ENCODE assay signal across 22 mouse cellular contexts in genomic region chr4:138210116-138210515, GRCm38 (mm10). TPM values are rescaled to one million over a fixed set of nuclear protein-coding genes. Genes with fewer than 3 reads are reported as not detected.
DNase-seq lines count a peak whose midpoint lies in the region; TF ChIP-seq lines count a peak whose summit lies in the region.
"Had no signal": no experiment of that assay in that cellular context is flagged by ENCODE, and none has a peak within 500 bp of the region (broad histone marks: within the 10 kb centered on the region; RNA-seq: fewer than 3 reads in every experiment).

No protein-coding gene starts in this region.

- H3K4me1 ChIP-seq in spleen, adult 2 months (ENCODE audit: control insufficient read depth, insufficient read depth, insufficient read length), result no peaks in the 10 kb centered on the region
- H3K4me1 ChIP-seq: forebrain, embryonic 10.5 days; forebrain, embryonic 13.5 days; heart, embryonic 12.5 days; heart, embryonic 15.5 days; hindbrain, embryonic 10.5 days had no signal

- no peak for TF ChIP-seq CTCF in spleen, adult 2 months (IDR thresholded peaks at IDR 0.05; ENCODE audit: extremely low read depth, insufficient read depth, insufficient read length, insufficient replicate concordance)

- no peak for DNase-seq in spleen, adult 2 months (ENCODE audit: low read depth in 1 of 2, low spot score in 2 of 2)
- DNase-seq in spleen, adult 12 weeks (ENCODE audit: low spot score), result no peak
- DNase-seq in adrenal gland, postnatal 10 days, result peak; percentile 59
- peak; percentile 72 to 79 for DNase-seq in adrenal gland, postnatal 36 days
- no peak for DNase-seq in frontal cortex, postnatal 25 days (ENCODE audit: low spot score in 2 of 2)
- DNase-seq in layer of hippocampus, adult 11-12 months (ENCODE audit: low spot score), result no peak
- DNase-seq: cerebellum, adult 18-20 months; cerebellum, adult 9-10 months; cerebellum, postnatal 14 days; gastrocnemius, adult 2 months; gastrocnemius, postnatal 14 days; heart, adult 11 months; heart, postnatal 10 days; heart, postnatal 36 days had no signal

- no peaks in the 10 kb centered on the region for H3K27me3 ChIP-seq in spleen, adult 2 months (ENCODE audit: control insufficient read depth, insufficient read depth, low read length)
- H3K27me3 ChIP-seq: forebrain, embryonic 13.5 days; heart, embryonic 12.5 days; heart, embryonic 15.5 days; hindbrain, embryonic 13.5 days had no signal

- TF ChIP-seq POLR2A in spleen, adult 2 months (IDR thresholded peaks at IDR 0.05; ENCODE audit: low read depth, low read length), result no peak

- H3K4me3 ChIP-seq in spleen, adult 2 months (ENCODE audit: extremely low read depth, insufficient read depth, insufficient read length), result no peak overlapping the region
- H3K4me3 ChIP-seq: forebrain, embryonic 10.5 days; forebrain, embryonic 13.5 days; gastrocnemius, adult 2 months; heart, embryonic 12.5 days; heart, embryonic 15.5 days; hindbrain, embryonic 10.5 days; hindbrain, embryonic 13.5 days had no signal

- WGBS in spleen, adult 2 months, result 90% methylated on average over 5 of the region's 5 CpGs

- 0 out of 2 replicates have a peak overlapping the region, but pooled peaks have one; percentile 35 for H3K27ac ChIP-seq in spleen, adult 2 months (ENCODE audit: insufficient read depth, low read length)
- H3K27ac ChIP-seq: forebrain, embryonic 10.5 days; forebrain, embryonic 13.5 days; gastrocnemius, adult 2 months; heart, embryonic 15.5 days; hindbrain, embryonic 10.5 days; hindbrain, postnatal 0 days had no signal

- H3K36me3 ChIP-seq in spleen, adult 2 months (ENCODE audit: control insufficient read depth, insufficient read depth, low read length), result peaks cover 19% of the 10 kb centered on the region

RNA-seq across cellular contexts. Expression of gene Hp1bp3, which starts 6.0 kb away (rescaled TPM):
- 33.5 and 34.2 TPM in 2 replicates for polyA plus RNA-seq in spleen, adult 2 months (2012; rRNA removed)
- 100 to 1,000 TPM; 153 to 170 TPM for total RNA-seq in adrenal gland, postnatal 10 days (2021)
- total RNA-seq in adrenal gland, postnatal 36 days (2021), result 100 to 1,000 TPM; 192 to 251 TPM

RNA-seq across cellular contexts. Expression of gene Sh2d5, which starts 40.1 kb away (rescaled TPM):
- polyA plus RNA-seq in spleen, adult 2 months (2012; rRNA removed), result 1.4 and 1.5 TPM in 2 replicates
- 1 to 10 TPM; 1.2 to 1.6 TPM for total RNA-seq in adrenal gland, postnatal 10 days (2021)
- 1 to 10 TPM in 1 of 2 experiments, under 1 TPM in 1; 0.92 to 2.9 TPM for total RNA-seq in adrenal gland, postnatal 36 days (2021)
- total RNA-seq: gastrocnemius, postnatal 14 days; heart, postnatal 36 days had no signal

RNA-seq across cellular contexts. Expression of gene Kif17, which starts 40.1 kb away (rescaled TPM):
- 0.28 and 0.38 TPM in 2 replicates for polyA plus RNA-seq in spleen, adult 2 months (2012; rRNA removed)
- 1 to 10 TPM; 3.1 to 3.5 TPM for total RNA-seq in adrenal gland, postnatal 10 days (2021)
- total RNA-seq in adrenal gland, postnatal 36 days (2021), result 1 to 10 TPM; 1.6 to 3.5 TPM
- total RNA-seq: gastrocnemius, postnatal 14 days had no signal
- polyA plus RNA-seq: inflammation-experienced regulatory T-cells, adult 6 months had no signal

Comparison
In these comparisons a context has a peak if more than half of its experiments do, and no peak if none do; other contexts are left out.
1. DNase-seq: peak in adrenal gland, postnatal 10 days (single experiment) and adrenal gland, postnatal 36 days (2 of 2); none in spleen, adult 2 months (0 of 2), spleen, adult 12 weeks (single experiment), frontal cortex, postnatal 25 days (0 of 2) and layer of hippocampus, adult 11-12 months (single experiment).